Mouse (Mus musculus): ENCODE results near the gene Clca2.

DNA sequence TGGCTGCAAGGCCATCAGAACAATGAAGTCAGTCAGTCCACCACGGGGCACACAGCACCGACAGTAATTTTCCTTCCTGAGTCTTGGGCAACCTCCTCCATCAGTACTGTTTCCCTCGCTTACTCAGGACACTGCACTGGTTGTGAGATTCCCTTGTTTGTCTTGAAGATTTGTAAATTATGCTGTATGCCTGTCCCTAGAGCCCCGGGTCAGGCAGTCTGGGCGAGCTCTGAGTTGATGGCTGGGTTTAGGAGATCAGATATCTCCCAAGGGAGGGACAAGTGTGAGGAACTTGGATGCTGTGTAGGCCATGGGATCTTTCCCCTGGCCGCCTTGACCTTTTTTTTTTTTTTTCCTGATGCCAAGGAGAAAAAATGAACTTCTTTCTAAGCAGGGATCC is at the start of gene Clca2:
- TF ChIP-seq POLR2A (IDR thresholded peaks at IDR 0.05; ENCODE audit: borderline replicate concordance, extremely low read depth, low read depth, low read length) (no peak), CTCF (IDR thresholded peaks at IDR 0.05; ENCODE audit: insufficient read depth, low read length) (no peak)

Measured in lung, adult 2 months (tissue).